Mouse (Mus musculus): ENCODE results near the gene Gdpd3. TPM values are rescaled to one million over a fixed set of nuclear protein-coding genes. Genes with fewer than 3 reads are reported as not detected.

The Gdpd3 gene
- polyA plus RNA-seq, 1 experiment from 2014 or later = 3.1 TPM

DNA sequence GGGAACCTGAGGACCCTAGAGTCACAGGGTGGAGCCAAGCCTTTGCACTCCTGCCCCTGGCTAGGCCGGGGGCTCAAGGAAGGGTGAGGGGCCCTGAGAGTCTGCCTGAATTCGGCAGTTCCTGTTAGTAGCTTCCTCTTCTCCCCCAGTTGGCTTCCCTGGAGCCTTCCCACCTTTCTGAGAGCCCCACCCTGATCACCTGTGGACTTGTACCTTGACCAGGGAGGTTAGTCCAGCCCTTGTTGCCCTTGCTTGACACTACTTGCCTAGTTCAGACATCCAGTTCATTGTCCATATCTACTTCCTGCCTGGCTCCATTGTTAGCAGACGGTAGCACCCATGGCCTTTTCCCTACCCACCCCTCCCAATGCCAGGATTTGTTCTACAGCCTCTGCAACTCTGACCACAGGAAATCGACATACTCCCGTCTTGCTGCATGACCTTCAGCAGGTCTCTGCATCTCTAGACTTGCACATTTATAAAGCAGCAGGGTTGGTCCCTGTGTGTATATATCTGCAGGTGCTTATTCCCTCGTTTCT, 4.5 kb upstream of the Gdpd3 start:
- no peak for ATAC-seq (ENCODE audit: insufficient number of reproducible peaks, insufficient read depth, low FRiP score, low TSS enrichment, low read depth)
- Histone ChIP-seq H3K4me2 (0 out of 2 replicates have a peak overlapping the region, but pooled peaks have one; percentile 87), H3K27ac (peak overlapping the region; percentile 72), H3K9ac (peak overlapping the region; percentile 57; the same call in 1 of the 2 replicates), H3K4me3 (no peak overlapping the region), H3K4me1 (peaks cover 34% of the 10 kb centered on the region), H3K9me3 (no peaks in the 10 kb centered on the region), H3K27me3 (no peaks in the 10 kb centered on the region), H3K36me3 (peaks cover 35% of the 10 kb centered on the region)
- WGBS = 75% methylated on average over 6 of the region's 6 CpGs

DNA sequence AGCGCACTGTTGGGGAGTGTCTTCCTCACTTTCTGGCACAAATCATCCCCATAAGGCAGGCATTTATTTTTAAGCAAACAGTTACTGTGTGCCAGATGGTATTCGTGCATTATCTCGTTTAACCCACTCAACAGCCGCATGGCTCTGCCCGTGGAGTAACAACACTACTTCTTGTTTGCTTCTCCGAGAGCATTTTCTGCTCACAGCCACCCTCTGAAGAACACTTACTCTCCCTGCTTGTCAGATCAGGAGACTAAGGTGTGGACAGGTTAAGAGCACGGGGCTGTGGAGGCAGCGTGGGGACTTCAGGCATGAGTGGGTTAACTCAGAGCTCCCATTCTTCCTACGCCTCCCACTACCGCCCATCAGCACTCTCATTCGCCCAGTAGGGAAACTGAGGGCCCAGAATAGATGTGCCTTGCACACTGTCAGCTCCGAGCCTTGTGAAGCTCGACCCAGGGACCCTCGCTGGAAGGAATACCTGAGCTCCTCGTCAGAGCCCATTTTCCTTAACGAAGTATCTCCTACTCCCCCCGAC, 3.6 kb upstream of the Gdpd3 start:
- peak overlapping the region; percentile 72 for H3K27ac ChIP-seq
- H3K4me1 ChIP-seq = peaks cover 34% of the 10 kb centered on the region
- no peaks in the 10 kb centered on the region for H3K9me3 ChIP-seq
- peak overlapping the region; percentile 50 for H3K4me2 ChIP-seq
- no peak for ATAC-seq (ENCODE audit: insufficient number of reproducible peaks, insufficient read depth, low FRiP score, low TSS enrichment, low read depth)
- H3K27me3 ChIP-seq = no peaks in the 10 kb centered on the region
- peak overlapping the region; percentile 57 for H3K9ac ChIP-seq
- peaks cover 44% of the 10 kb centered on the region for H3K36me3 ChIP-seq
- WGBS = 45% methylated on average over 17 of the region's 17 CpGs
- peak overlapping the region; percentile 23 for H3K4me3 ChIP-seq

DNA sequence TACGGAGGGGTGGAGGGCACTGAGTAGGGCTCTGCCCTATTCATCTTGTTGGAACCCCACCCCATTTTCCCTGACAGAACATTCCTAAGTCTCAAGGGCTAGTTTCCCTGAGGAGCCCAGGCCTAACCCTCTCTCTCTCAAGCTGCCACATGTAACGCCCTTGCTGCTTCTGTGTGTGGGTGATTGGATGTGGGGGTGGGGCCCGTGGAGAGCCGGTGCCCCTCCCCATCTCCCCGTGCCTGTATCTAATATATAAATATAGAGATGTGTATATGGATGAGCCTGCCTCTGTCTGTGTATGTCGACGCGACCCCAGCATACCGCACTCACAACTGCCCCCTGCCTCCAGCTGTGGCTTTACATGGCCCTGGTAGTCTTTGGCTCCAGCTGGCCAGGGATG, 594 bp upstream of the Gdpd3 start:
- Histone ChIP-seq H3K27ac (no peak overlapping the region), H3K36me3 (peaks cover 71% of the 10 kb centered on the region), H3K9me3 (no peaks in the 10 kb centered on the region), H3K4me3 (no peak overlapping the region), H3K9ac (no peak overlapping the region), H3K4me1 (peaks cover 29% of the 10 kb centered on the region), H3K27me3 (no peaks in the 10 kb centered on the region), H3K4me2 (no peak overlapping the region)
- 94% methylated on average over 9 of the region's 9 CpGs for WGBS
- ATAC-seq (ENCODE audit: insufficient number of reproducible peaks, insufficient read depth, low FRiP score, low TSS enrichment, low read depth) = no peak

DNA sequence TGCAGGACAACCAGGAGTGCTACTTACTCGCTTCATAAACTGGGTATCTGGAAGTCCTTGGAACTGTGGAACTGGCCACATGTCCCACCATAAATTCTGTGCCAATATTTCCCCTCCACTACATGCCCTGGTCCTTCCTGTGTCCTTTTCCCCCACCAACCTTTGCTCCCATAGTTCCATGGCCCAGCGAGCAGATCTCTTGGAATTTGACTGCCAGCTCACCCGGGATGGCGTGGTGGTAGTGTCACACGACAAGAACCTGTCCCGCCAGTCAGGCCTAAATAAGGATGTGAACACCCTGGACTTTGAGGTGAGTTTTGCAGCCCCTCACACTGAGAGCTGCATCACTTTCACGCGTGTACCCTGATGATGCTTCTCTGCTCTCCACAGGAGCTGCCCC, 867 bp downstream of the Gdpd3 start:
- no peak for ATAC-seq (ENCODE audit: insufficient number of reproducible peaks, insufficient read depth, low FRiP score, low TSS enrichment, low read depth)
- Histone ChIP-seq H3K4me3 (no peak overlapping the region), H3K27ac (no peak overlapping the region), H3K4me2 (no peak overlapping the region), H3K9me3 (no peaks in the 10 kb centered on the region), H3K9ac (no peak overlapping the region), H3K4me1 (peaks cover 14% of the 10 kb centered on the region), H3K36me3 (peaks cover 78% of the 10 kb centered on the region), H3K27me3 (no peaks in the 10 kb centered on the region)
- 89% methylated on average over 8 of the region's 8 CpGs for WGBS

DNA sequence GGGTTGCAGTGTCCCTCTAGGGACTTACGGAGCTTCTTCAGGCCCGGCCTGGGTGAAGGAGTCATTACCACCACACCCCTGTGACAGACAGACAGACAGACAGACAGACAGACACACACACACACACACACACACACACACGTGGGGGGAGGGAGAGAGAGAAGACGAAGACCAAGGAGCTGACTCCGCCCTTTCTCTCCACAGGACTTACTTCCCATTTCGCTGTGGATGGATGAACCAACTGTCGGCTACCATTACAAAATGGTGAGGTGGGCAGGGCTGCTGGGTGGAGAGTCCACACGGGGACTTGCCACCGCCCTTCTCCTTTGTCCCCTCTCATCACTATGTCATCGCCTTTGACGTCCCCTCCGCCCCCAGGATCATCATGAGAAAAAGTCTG, 4.7 kb downstream of the Gdpd3 start:
- no peak for ATAC-seq (ENCODE audit: insufficient number of reproducible peaks, insufficient read depth, low FRiP score, low TSS enrichment, low read depth)
- H3K9me3 ChIP-seq = no peaks in the 10 kb centered on the region
- WGBS = 87% methylated on average over 12 of the region's 12 CpGs

DNA sequence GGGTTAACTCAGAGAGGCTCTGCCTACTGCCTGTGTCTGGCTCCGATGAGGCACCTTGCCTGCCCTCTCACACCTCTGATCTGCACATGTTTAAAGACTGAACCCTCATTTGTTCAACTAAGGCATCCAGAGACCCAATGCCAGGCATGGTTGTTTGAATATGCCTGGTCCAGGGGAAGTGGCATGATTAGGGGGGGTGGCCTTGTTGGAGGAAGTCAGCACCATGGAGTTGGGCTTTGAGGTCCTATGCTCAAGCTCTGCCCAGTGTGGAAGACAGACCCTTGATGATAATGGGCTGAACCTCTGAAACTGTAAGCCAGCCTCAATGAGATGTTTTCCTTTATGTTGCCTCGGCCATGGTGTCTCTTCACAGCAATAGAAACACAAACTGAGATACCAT, 7.2 kb downstream of the Gdpd3 start:
- no peak for ATAC-seq (ENCODE audit: insufficient number of reproducible peaks, insufficient read depth, low FRiP score, low TSS enrichment, low read depth)
- Histone ChIP-seq H3K27ac (no peak overlapping the region), H3K4me3 (no peak overlapping the region), H3K9me3 (no peaks in the 10 kb centered on the region), H3K4me1 (peaks cover 25% of the 10 kb centered on the region), H3K4me2 (no peak overlapping the region), H3K9ac (no peak overlapping the region), H3K36me3 (peaks cover 37% of the 10 kb centered on the region), H3K27me3 (no peaks in the 10 kb centered on the region)
- WGBS = 86% methylated on average over 2 of the region's 2 CpGs

More for the DNA sequence above, 4.7 kb downstream of the Gdpd3 start:
- Histone ChIP-seq H3K27me3 (no peaks in the 10 kb centered on the region), H3K36me3 (peaks cover 61% of the 10 kb centered on the region), H3K9ac (no peak overlapping the region), H3K4me2 (no peak overlapping the region), H3K27ac (no peak overlapping the region), H3K4me3 (no peak overlapping the region), H3K4me1 (peaks cover 5% of the 10 kb centered on the region)

DNA sequence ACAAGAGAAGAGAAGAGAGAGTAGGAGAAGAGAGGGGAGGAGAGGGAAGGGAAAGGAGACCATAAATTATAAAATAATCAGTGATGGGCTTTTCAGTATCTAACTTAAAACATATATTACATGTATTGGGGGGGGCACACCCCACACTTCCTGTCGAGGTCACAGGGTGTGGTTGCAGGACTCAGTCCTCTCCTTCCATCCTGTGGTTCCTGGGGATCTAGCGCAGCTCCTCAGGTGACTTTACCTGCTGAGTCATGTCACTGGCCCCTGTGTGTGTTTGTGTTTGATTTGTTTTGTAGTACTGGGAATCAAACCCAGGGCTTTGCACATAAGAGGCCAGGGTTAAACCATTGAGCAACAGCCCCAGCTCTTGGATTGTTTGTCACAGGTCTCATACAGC, 8.3 kb downstream of the Gdpd3 start:
- Histone ChIP-seq H3K9ac (no peak overlapping the region), H3K4me1 (peaks cover 27% of the 10 kb centered on the region), H3K27me3 (no peaks in the 10 kb centered on the region), H3K27ac (no peak overlapping the region), H3K36me3 (peaks cover 29% of the 10 kb centered on the region), H3K4me2 (no peak overlapping the region), H3K4me3 (no peak overlapping the region), H3K9me3 (no peaks in the 10 kb centered on the region)
- no peak for ATAC-seq (ENCODE audit: insufficient number of reproducible peaks, insufficient read depth, low FRiP score, low TSS enrichment, low read depth)
- WGBS = 78% methylated on average over 2 of the region's 2 CpGs

DNA sequence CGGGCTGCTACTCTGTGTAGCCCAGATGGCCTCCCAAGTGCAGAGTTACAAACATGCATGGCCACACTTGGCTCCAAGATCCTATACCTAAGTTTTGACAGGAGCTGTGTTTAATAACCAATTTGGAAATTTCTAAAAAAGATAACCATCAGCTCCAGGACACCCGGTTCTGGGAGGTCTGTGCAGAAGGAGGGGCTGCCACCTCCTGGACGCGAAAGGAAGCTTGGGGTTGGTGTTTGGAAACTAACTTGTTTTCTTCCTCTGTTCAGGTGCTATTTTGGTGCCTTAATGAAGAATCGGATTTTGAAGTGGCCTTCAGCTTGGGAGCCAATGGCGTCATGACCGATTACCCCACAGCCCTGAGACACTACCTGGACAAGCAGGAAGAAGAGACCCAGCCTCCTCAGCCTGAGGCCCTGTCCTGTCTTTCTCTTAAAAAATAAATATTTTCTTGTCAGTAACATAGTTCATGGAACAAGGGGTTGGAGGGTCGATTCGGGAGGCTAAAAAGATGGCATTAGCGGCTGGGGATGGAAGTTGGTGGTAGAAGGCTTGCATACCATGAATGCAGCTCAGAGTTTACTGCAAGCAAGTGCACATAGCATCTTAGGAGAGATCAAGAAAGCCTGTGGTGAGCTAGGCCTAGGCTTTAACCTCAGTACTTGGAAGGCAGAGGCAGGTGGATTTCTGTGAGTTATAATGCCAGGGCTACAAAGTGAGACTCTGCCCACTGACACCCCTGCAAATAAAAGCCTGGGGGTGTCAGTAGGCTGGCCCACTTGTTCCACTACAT, 9.2 kb downstream of the Gdpd3 start:
- peak overlapping the region; percentile 92 for H3K4me2 ChIP-seq
- peak overlapping the region; percentile 90 for H3K9ac ChIP-seq
- no peaks in the 10 kb centered on the region for H3K9me3 ChIP-seq
- no peaks in the 10 kb centered on the region for H3K27me3 ChIP-seq
- H3K4me3 ChIP-seq = no peak overlapping the region
- H3K4me1 ChIP-seq = peaks cover 36% of the 10 kb centered on the region
- no peak for ATAC-seq (ENCODE audit: insufficient number of reproducible peaks, insufficient read depth, low FRiP score, low TSS enrichment, low read depth)
- 82% methylated on average over 10 of the region's 10 CpGs for WGBS
- peak overlapping the region; percentile 86; the same call in 1 of the 2 replicates for H3K27ac ChIP-seq
- H3K36me3 ChIP-seq = peaks cover 20% of the 10 kb centered on the region

DNA sequence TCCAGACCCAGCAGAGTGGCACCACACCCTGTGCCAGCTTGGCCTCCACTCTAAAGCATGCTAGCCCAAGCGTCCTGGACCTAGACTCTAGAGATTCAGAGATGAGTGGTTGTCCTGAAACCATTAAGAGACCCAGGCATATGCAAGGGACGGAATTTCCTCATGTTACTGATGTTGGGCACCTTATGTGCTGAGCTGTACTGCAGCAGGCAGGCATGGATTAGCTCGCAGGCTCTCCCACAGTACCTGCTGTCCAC, 9.8 kb downstream of the Gdpd3 start:
- H3K4me2 ChIP-seq = peak overlapping the region; percentile 92
- H3K4me3 ChIP-seq = no peak overlapping the region
- H3K9ac ChIP-seq = peak overlapping the region; percentile 90
- H3K9me3 ChIP-seq = no peaks in the 10 kb centered on the region
- peak overlapping the region; percentile 86 for H3K27ac ChIP-seq
- ATAC-seq (ENCODE audit: insufficient number of reproducible peaks, insufficient read depth, low FRiP score, low TSS enrichment, low read depth) = no peak
- H3K27me3 ChIP-seq = no peaks in the 10 kb centered on the region
- H3K36me3 ChIP-seq = peaks cover 15% of the 10 kb centered on the region
- 57% methylated on average over 3 of the region's 3 CpGs for WGBS
- peaks cover 38% of the 10 kb centered on the region for H3K4me1 ChIP-seq

DNA sequence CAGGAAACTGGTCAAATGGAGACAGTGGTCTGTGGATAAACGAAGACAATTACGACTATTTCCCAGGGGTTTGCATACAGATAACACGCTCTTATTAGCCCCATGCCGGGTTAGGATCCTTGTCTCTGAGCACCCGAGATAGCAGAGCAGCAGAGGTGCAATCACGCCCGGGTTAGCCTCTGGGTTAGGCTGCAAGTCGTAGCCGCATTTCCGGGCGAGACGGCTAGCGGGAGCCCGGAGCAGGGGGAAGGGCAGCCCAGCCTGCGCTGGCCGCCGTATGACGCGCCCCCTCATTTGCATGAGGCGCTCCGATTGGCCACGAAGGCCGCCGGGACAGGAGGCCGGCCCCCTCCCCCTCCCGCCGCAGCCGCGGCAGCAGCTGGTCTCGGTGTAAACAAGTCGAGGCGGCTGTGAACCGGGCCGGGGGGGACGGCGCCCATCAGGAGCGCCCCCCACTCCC, 10.5 kb downstream of the Gdpd3 start, which contains the start of gene Ypel3:
Ypel3 (plus strand) TSS at position 358 of the 460 bp plus-strand sequence.
- H3K4me1 ChIP-seq = peaks cover 46% of the 10 kb centered on the region
- peaks cover 10% of the 10 kb centered on the region for H3K36me3 ChIP-seq
- peak within 1 kb of the TSS; percentile 90 for H3K9ac ChIP-seq
- H3K9me3 ChIP-seq = no peaks in the 10 kb centered on the region
- H3K27ac ChIP-seq = peak within 1 kb of the TSS; percentile 86
- peak; percentile 88 for ATAC-seq (ENCODE audit: insufficient number of reproducible peaks, insufficient read depth, low FRiP score, low TSS enrichment, low read depth)
- H3K27me3 ChIP-seq = no peaks in the 10 kb centered on the region
- under 1% methylated on average over 37 of the region's 37 CpGs for WGBS
- H3K4me2 ChIP-seq = peak within 1 kb of the TSS; percentile 92
- H3K4me3 ChIP-seq = peak within 1 kb of the TSS; percentile 80

DNA sequence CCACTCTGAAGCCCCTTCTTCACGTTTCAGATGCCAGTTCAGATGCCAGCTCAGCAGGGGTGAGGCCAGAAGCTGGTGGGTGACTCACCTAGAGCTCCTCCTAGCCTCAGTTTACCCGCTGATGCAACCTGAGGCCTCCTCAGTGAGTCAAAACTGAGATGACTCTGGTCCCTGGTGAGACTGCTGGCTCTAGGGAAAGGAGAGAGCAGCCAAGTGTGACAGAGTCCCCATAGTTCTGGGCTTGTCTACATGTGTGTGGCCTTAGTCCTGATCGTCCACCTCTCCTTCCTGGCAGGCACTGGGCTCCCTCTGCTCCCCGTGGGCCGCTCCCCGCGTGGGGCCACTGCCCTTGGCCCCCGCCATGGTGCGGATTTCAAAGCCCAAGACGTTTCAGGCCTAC, 11.3 kb downstream of the Gdpd3 start:
- peak overlapping the region; percentile 86 for H3K27ac ChIP-seq
- H3K4me1 ChIP-seq = peaks cover 47% of the 10 kb centered on the region
- H3K36me3 ChIP-seq = peaks cover 10% of the 10 kb centered on the region
- H3K9ac ChIP-seq = peak overlapping the region; percentile 90
- peak overlapping the region; percentile 80 for H3K4me3 ChIP-seq
- H3K9me3 ChIP-seq = no peaks in the 10 kb centered on the region
- no peak for ATAC-seq (ENCODE audit: insufficient number of reproducible peaks, insufficient read depth, low FRiP score, low TSS enrichment, low read depth)
- H3K4me2 ChIP-seq = peak overlapping the region; percentile 92
- 44% methylated on average over 10 of the region's 10 CpGs for WGBS
- no peaks in the 10 kb centered on the region for H3K27me3 ChIP-seq

DNA sequence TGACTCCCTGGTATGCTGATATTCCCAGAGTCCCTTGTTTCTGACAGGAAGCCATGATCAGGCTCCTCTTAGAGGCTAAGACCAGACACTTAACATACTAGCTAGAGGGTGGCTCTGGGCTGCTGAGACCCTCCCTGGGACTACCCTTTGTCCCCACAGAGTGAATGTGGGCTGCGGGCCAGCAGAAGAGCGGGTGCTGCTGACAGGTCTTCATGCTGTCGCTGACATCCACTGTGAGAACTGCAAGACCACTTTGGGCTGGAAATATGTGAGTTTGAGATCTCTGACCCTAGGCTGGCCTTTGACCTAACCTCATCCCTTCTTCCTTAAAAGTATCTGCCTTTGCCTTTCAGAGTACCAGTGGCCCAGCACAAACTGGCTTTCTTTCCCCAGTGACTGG, 12.0 kb downstream of the Gdpd3 start:
- H3K27ac ChIP-seq = no peak overlapping the region
- H3K4me1 ChIP-seq = peaks cover 47% of the 10 kb centered on the region
- H3K9ac ChIP-seq = peak overlapping the region; percentile 90
- H3K36me3 ChIP-seq = peaks cover 10% of the 10 kb centered on the region; the same call in 1 of the 2 replicates
- no peaks in the 10 kb centered on the region for H3K27me3 ChIP-seq
- WGBS = 79% methylated on average over 3 of the region's 3 CpGs
- H3K9me3 ChIP-seq = no peaks in the 10 kb centered on the region
- ATAC-seq (ENCODE audit: insufficient number of reproducible peaks, insufficient read depth, low FRiP score, low TSS enrichment, low read depth) = no peak
- no peak overlapping the region; the same call in 1 of the 2 replicates for H3K4me3 ChIP-seq
- peak overlapping the region; percentile 92 for H3K4me2 ChIP-seq

All from embryonic facial prominence, embryonic 13.5 days (tissue).